Mouse (Mus musculus) neutrophil, adult 5-6 weeks (primary cell): ENCODE measurements at regions not wholly inside any gene's neighbourhood (a gene's known extent, or its start where the extent isn't known, plus 50 kb on each side); places are given as distances from the start of the nearest gene placed in this dataset.

Source experiments
- ATAC-seq: fragments of 151-379, 151-347 bp; 2 replicates; pipeline ENCODE4 v1.8.0; 2017; ENCODE audit warnings: mild to moderate bottlenecking, moderate TSS enrichment; ENCODE audit not compliant: insufficient number of reproducible peaks, poor library complexity, low FRiP score, severe bottlenecking; ENCODE audit errors: extremely low read depth

GRCm38 (mm10) chr17:79282771-79283170 is 72.1 kb downstream of the Cdc42ep3 start:
- no peak for ATAC-seq

- no peak for ATAC-seq
Observed at GRCm38 (mm10) chr17:79273551-79273950, 81.3 kb downstream of the Cdc42ep3 start.

GRCm38 (mm10) chr17:79259691-79260090 is 95.2 kb downstream of the Cdc42ep3 start:
- no peak for ATAC-seq

- no peak for ATAC-seq
Observed at GRCm38 (mm10) chr17:79246962-79247902, 107.7 kb downstream of the Cdc42ep3 start.

GRCm38 (mm10) chr17:79244121-79244520 is 110.8 kb downstream of the Cdc42ep3 start:
- no peak for ATAC-seq

GRCm38 (mm10) chr17:79243426-79243825 is 111.5 kb downstream of the Cdc42ep3 start:
- ATAC-seq: no peak

- no peak for ATAC-seq
Observed at GRCm38 (mm10) chr17:79241489-79241888, 113.4 kb downstream of the Cdc42ep3 start.

- 0 out of 2 replicates have a peak, but pooled peaks have one; percentile 9 for ATAC-seq
Observed at GRCm38 (mm10) chr17:79236244-79236781, 118.6 kb downstream of the Cdc42ep3 start.

- ATAC-seq: no peak
Observed at GRCm38 (mm10) chr17:79230653-79231489, 124.0 kb downstream of the Cdc42ep3 start.

GRCm38 (mm10) chr17:79206563-79206962 is 148.3 kb downstream of the Cdc42ep3 start:
- no peak for ATAC-seq

- ATAC-seq: no peak
Observed at GRCm38 (mm10) chr17:79206111-79206510, 148.8 kb downstream of the Cdc42ep3 start.

- ATAC-seq: no peak
Observed at GRCm38 (mm10) chr17:79199814-79200491, 148.2 kb downstream of the Qpct start.

- no peak for ATAC-seq
Observed at GRCm38 (mm10) chr17:79191871-79192373, 140.2 kb downstream of the Qpct start.

- no peak for ATAC-seq
Observed at GRCm38 (mm10) chr17:79188282-79188681, 136.6 kb downstream of the Qpct start.

- ATAC-seq: no peak
Observed at GRCm38 (mm10) chr17:79180277-79181130, 128.8 kb downstream of the Qpct start.

GRCm38 (mm10) chr17:79177259-79177658 is 125.6 kb downstream of the Qpct start:
- no peak for ATAC-seq

GRCm38 (mm10) chr17:79176356-79176755 is 124.7 kb downstream of the Qpct start:
- ATAC-seq: no peak

GRCm38 (mm10) chr17:79175381-79175780 is 123.7 kb downstream of the Qpct start:
- ATAC-seq: no peak
